Mouse (Mus musculus): Measurements from ENCODE around the gene Sigmar1. TPM values are rescaled to one million over a fixed set of nuclear protein-coding genes. Genes with fewer than 3 reads are reported as not detected.
"Not testable (repeated sequence)": the region's sequence is repeated elsewhere in the genome, so short reads cannot be mapped to it uniquely, and the experiment has no call there.

The Sigmar1 gene
- polyA plus RNA-seq, 1 experiment from 2014 or later, result 49.8 TPM

- not testable (repeated sequence) for H3K9me3 ChIP-seq (replicated peaks; ENCODE audit: control insufficient read depth, low read length); ATAC-seq; H3K4me3 ChIP-seq (ENCODE audit: low read depth, low read length); H3K27ac ChIP-seq (ENCODE audit: low read depth, low read length); H3K4me1 ChIP-seq (ENCODE audit: control insufficient read depth, insufficient read depth, low read length); H3K36me3 ChIP-seq (ENCODE audit: control insufficient read depth, insufficient read depth, low read length); H3K9ac ChIP-seq (ENCODE audit: low read length); H3K27me3 ChIP-seq (replicated peaks; ENCODE audit: control insufficient read depth, insufficient read depth, low read length)
- peak; percentile 70 for DNase-seq (ENCODE audit: low spot score)
- peak within 1 kb of the TSS; percentile 40; the same call in 1 of the 2 replicates for H3K4me2 ChIP-seq (ENCODE audit: low read length)
- 12% methylated on average over 29 of the region's 40 CpGs for WGBS
These were observed 58.8 kb downstream of the Sigmar1 start, which contains the start of gene Cntfr for GRCm38 (mm10) chr4:41696930-41697841. Gene Cntfr, minus strand, starts transcription at chr4:41697089.

DNA sequence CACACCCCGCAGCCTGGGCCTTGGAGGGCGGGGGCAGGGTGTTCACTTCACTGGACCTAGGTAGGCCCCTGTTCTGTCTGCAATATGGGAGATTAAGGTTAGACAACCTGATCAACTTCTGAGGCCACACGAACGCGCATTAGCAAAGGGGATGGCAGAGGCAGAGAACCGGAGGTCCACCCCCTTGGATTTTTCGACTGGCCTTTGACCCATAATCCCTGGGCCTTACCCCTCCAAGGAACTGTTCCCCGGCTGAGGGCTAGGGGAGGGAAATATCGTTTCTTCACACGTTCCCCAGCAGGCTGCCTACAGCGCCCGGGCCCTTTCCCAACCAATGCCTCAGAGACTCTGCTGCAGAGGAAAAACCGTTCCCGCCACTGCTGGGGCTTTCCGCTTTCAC lies 59.5 kb downstream of the Sigmar1 start:
- not testable (repeated sequence) for H3K36me3 ChIP-seq (ENCODE audit: control insufficient read depth, insufficient read depth, low read length); H3K27ac ChIP-seq (ENCODE audit: low read depth, low read length); DNase-seq (ENCODE audit: low spot score); ATAC-seq; H3K9ac ChIP-seq (ENCODE audit: low read length); H3K27me3 ChIP-seq (replicated peaks; ENCODE audit: control insufficient read depth, insufficient read depth, low read length); H3K4me2 ChIP-seq (ENCODE audit: low read length); H3K9me3 ChIP-seq (replicated peaks; ENCODE audit: control insufficient read depth, low read length); H3K4me1 ChIP-seq (ENCODE audit: control insufficient read depth, insufficient read depth, low read length); H3K4me3 ChIP-seq (ENCODE audit: low read depth, low read length)
- WGBS, result 12% methylated on average over 11 of the region's 15 CpGs

DNA sequence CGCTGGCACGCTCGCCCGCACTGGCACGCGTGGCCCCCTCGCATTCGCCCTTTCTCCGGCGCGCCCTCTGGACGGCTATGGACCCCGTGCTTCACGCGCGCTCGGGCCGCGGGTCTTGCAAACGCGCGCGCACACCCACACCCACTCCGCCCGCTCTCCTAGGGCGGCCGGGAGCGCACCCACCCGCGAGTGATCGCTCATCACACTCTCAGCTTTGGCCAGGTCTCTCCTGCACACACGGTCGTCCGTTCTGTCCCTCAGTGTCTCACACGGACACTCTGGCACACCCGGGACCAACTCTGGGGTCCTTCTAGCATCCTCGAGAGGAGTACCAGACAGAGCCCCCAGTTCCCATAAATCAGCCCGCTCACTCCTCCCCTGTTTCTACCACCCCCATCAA lies 60.2 kb downstream of the Sigmar1 start:
- H3K27me3 ChIP-seq (replicated peaks; ENCODE audit: control insufficient read depth, insufficient read depth, low read length); H3K36me3 ChIP-seq (ENCODE audit: control insufficient read depth, insufficient read depth, low read length); H3K27ac ChIP-seq (ENCODE audit: low read depth, low read length); H3K4me3 ChIP-seq (ENCODE audit: low read depth, low read length); H3K9me3 ChIP-seq (replicated peaks; ENCODE audit: control insufficient read depth, low read length); ATAC-seq; DNase-seq (ENCODE audit: low spot score); H3K4me1 ChIP-seq (ENCODE audit: control insufficient read depth, insufficient read depth, low read length); H3K9ac ChIP-seq (ENCODE audit: low read length): not testable (repeated sequence)
- 0% methylated on average over 7 of the region's 38 CpGs for WGBS
- H3K4me2 ChIP-seq (ENCODE audit: low read length), result peak overlapping the region; percentile 40; the same call in 1 of the 2 replicates

DNA sequence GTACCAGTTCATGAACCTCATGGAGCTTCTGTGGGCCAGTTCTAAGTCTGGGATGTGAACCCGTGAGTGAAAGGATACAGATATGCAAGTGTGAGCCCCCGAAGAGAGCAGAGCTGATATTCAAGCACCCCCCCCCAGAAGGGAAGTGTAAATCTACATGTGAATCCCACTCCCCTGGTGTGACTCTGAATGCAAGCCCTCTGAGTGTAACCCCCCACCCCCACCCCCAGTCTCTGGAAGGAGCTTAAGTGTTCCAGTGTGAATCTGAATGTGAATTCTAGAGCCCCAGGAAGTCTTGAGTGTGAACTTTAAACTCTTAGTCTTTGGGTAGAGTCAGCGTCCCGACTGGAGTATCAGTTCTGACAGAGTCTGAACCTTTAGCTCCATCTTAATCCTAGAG lies 62.4 kb downstream of the Sigmar1 start:
- not testable (repeated sequence) for H3K4me1 ChIP-seq (ENCODE audit: control insufficient read depth, insufficient read depth, low read length); H3K9me3 ChIP-seq (replicated peaks; ENCODE audit: control insufficient read depth, low read length); H3K36me3 ChIP-seq (ENCODE audit: control insufficient read depth, insufficient read depth, low read length); H3K9ac ChIP-seq (ENCODE audit: low read length); ATAC-seq; DNase-seq (ENCODE audit: low spot score); H3K27ac ChIP-seq (ENCODE audit: low read depth, low read length); H3K27me3 ChIP-seq (replicated peaks; ENCODE audit: control insufficient read depth, insufficient read depth, low read length)
- H3K4me3 ChIP-seq (ENCODE audit: low read depth, low read length), result peak overlapping the region; percentile 6; the same call in 1 of the 2 replicates
- H3K4me2 ChIP-seq (ENCODE audit: low read length), result peak overlapping the region; percentile 37
- 1% methylated on average over 4 of the region's 4 CpGs for WGBS

GRCm38 (mm10) chr4:41690014-41690413 lies 65.9 kb downstream of the Sigmar1 start:
- H3K4me2 ChIP-seq (ENCODE audit: low read length); H3K9ac ChIP-seq (ENCODE audit: low read length); DNase-seq (ENCODE audit: low spot score); H3K4me3 ChIP-seq (ENCODE audit: low read depth, low read length); H3K27ac ChIP-seq (ENCODE audit: low read depth, low read length); H3K4me1 ChIP-seq (ENCODE audit: control insufficient read depth, insufficient read depth, low read length); H3K36me3 ChIP-seq (ENCODE audit: control insufficient read depth, insufficient read depth, low read length); H3K27me3 ChIP-seq (replicated peaks; ENCODE audit: control insufficient read depth, insufficient read depth, low read length); ATAC-seq; H3K9me3 ChIP-seq (replicated peaks; ENCODE audit: control insufficient read depth, low read length): not testable (repeated sequence)
- no CpG with 5 or more reads among the region's 4 CpGs for WGBS

DNA sequence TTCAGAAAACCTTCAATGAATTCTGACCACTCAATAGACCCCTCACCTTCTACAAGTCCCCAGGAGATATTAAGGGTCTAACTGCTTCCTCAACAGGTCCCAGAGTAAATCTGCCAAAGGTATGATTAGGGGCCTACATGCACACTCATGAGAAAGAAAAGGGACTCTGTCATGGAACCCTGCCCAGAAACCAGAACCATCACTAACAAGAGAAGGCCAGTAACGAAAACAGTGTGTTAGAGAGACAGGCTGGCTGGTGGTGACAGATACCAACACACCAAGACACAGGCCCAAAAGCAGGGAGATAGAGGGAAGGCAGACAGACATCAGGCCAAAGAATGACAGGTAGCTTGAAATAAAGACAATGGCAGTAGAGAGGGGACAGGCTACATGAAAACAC lies 67.4 kb downstream of the Sigmar1 start:
- H3K4me2 ChIP-seq (ENCODE audit: low read length); H3K27me3 ChIP-seq (replicated peaks; ENCODE audit: control insufficient read depth, insufficient read depth, low read length); H3K9me3 ChIP-seq (replicated peaks; ENCODE audit: control insufficient read depth, low read length); H3K4me1 ChIP-seq (ENCODE audit: control insufficient read depth, insufficient read depth, low read length); H3K36me3 ChIP-seq (ENCODE audit: control insufficient read depth, insufficient read depth, low read length); ATAC-seq; H3K27ac ChIP-seq (ENCODE audit: low read depth, low read length); H3K4me3 ChIP-seq (ENCODE audit: low read depth, low read length); H3K9ac ChIP-seq (ENCODE audit: low read length): not testable (repeated sequence)
- 24% methylated on average over 1 of the region's 1 CpGs for WGBS
- DNase-seq (ENCODE audit: low spot score), result peak; percentile 47

Other genes starting within 250 kb of the Sigmar1 start
- gene 1110017D15Rik, start 238.8 kb downstream of the Sigmar1 start, polyA plus RNA-seq (2014; fragmentation: Nextera tagmentation; extraction: Ambion mirVana), result 10.5 and 11.1 TPM in 2 replicates
- 10.4 and 11.3 TPM in 2 replicates for gene Fam219a, start 186.6 kb downstream of the Sigmar1 start, polyA plus RNA-seq (2014; fragmentation: Nextera tagmentation; extraction: Ambion mirVana)
- 1.4 and 1.6 TPM in 2 replicates for gene Dnaic1, start 186.4 kb downstream of the Sigmar1 start, polyA plus RNA-seq (2014; fragmentation: Nextera tagmentation; extraction: Ambion mirVana)
- gene Enho, start 115.8 kb downstream of the Sigmar1 start, polyA plus RNA-seq (2014; fragmentation: Nextera tagmentation; extraction: Ambion mirVana), result 64.7 and 73.9 TPM in 2 replicates
- 12.6 and 12.7 TPM in 2 replicates for gene Cntfr, start 59.1 kb downstream of the Sigmar1 start, polyA plus RNA-seq (2014; fragmentation: Nextera tagmentation; extraction: Ambion mirVana)
- gene Il11ra1, start 56.2 kb downstream of the Sigmar1 start, polyA plus RNA-seq (2014; fragmentation: Nextera tagmentation; extraction: Ambion mirVana), result 23.9 and 24.3 TPM in 2 replicates
- gene Rpp25l, start 42.6 kb downstream of the Sigmar1 start, polyA plus RNA-seq (2014; fragmentation: Nextera tagmentation; extraction: Ambion mirVana), result 72.2 and 83.3 TPM in 2 replicates
- gene Dctn3, start 33.0 kb downstream of the Sigmar1 start, polyA plus RNA-seq (2014; fragmentation: Nextera tagmentation; extraction: Ambion mirVana), result 301 and 330 TPM in 2 replicates
- gene Arid3c, start 25.0 kb downstream of the Sigmar1 start, polyA plus RNA-seq (2014; fragmentation: Nextera tagmentation; extraction: Ambion mirVana), result 0.12 and 0.15 TPM in 2 replicates
- gene Galt, start 929 bp downstream of the Sigmar1 start, polyA plus RNA-seq (2014; fragmentation: Nextera tagmentation; extraction: Ambion mirVana), result 23.4 and 25.2 TPM in 2 replicates
- gene Ccl27a, start 18.1 kb upstream of the Sigmar1 start, polyA plus RNA-seq (2014; fragmentation: Nextera tagmentation; extraction: Ambion mirVana), result 195 and 200 TPM in 2 replicates
- gene Gm21541, start 147.5 kb upstream of the Sigmar1 start, polyA plus RNA-seq (2014; fragmentation: Nextera tagmentation; extraction: Ambion mirVana), result not detected in 2 replicates
- gene Gm20878, start 185.4 kb upstream of the Sigmar1 start, polyA plus RNA-seq (2014; fragmentation: Nextera tagmentation; extraction: Ambion mirVana), result 4.6 and 4.9 TPM in 2 replicates
- gene Fam205a4, start 209.9 kb upstream of the Sigmar1 start, polyA plus RNA-seq (2014; fragmentation: Nextera tagmentation; extraction: Ambion mirVana), result 0.74 and 0.93 TPM in 2 replicates

Data from forebrain, embryonic 14.5 days (tissue).